Mouse (Mus musculus) myocyte (in vitro differentiated cells): Measurements from ENCODE around the gene Dgkq.

Source experiments
- CEBPB ChIP-seq: IDR thresholded peaks from 2 replicates; pipeline ENCODE4 v1.6.1; 2011; ENCODE audit warnings: mild to moderate bottlenecking, moderate library complexity; ENCODE audit not compliant: poor library complexity, insufficient read depth, severe bottlenecking
- E2F4 ChIP-seq: IDR thresholded peaks from one replicate; pipeline ENCODE4 v1.6.1; 2011; ENCODE audit warnings: mild to moderate bottlenecking, control low read depth, moderate library complexity; ENCODE audit not compliant: insufficient read depth
- MAX ChIP-seq: IDR thresholded peaks from one replicate; pipeline ENCODE4 v1.6.1; 2011; ENCODE audit warnings: low read depth, mild to moderate bottlenecking, control low read depth
- MYOD1 ChIP-seq, 3 experiments: IDR thresholded peaks; one replicate each; pipeline ENCODE4 v1.6.1; 2011; ENCODE audit warnings: control low read depth in 2 of 3, low read depth in 2 of 3, mild to moderate bottlenecking in 2 of 3, moderate library complexity in 1 of 3; ENCODE audit not compliant: insufficient read length in 2 of 3, control insufficient read depth in 1 of 3
- MYOG ChIP-seq, 3 experiments: IDR thresholded peaks; one replicate each; pipeline ENCODE4 v1.6.1; 2011; ENCODE audit warnings: control low read depth in 2 of 3, low read depth in 2 of 3, mild to moderate bottlenecking in 2 of 3; ENCODE audit not compliant: insufficient read length in 2 of 3, control insufficient read depth in 1 of 3, insufficient read depth in 1 of 3
- POLR2A ChIP-seq: IDR thresholded peaks from one replicate; pipeline ENCODE4 v1.6.1; 2011; ENCODE audit warnings: low read depth, mild to moderate bottlenecking, control low read depth, moderate library complexity; ENCODE audit not compliant: insufficient read length
- SRF ChIP-seq: IDR thresholded peaks from one replicate; pipeline ENCODE4 v1.6.1; 2011; ENCODE audit warnings: low read depth; ENCODE audit not compliant: control insufficient read depth, insufficient read length
- TCF12 ChIP-seq: IDR thresholded peaks from one replicate; pipeline ENCODE4 v1.6.1; 2011; ENCODE audit warnings: mild to moderate bottlenecking, control low read depth; ENCODE audit not compliant: poor library complexity, insufficient read depth, severe bottlenecking
- USF1 ChIP-seq: IDR thresholded peaks from one replicate; pipeline ENCODE4 v1.6.1; 2011; ENCODE audit warnings: low read depth, mild to moderate bottlenecking, control low read depth, moderate library complexity

DNA sequence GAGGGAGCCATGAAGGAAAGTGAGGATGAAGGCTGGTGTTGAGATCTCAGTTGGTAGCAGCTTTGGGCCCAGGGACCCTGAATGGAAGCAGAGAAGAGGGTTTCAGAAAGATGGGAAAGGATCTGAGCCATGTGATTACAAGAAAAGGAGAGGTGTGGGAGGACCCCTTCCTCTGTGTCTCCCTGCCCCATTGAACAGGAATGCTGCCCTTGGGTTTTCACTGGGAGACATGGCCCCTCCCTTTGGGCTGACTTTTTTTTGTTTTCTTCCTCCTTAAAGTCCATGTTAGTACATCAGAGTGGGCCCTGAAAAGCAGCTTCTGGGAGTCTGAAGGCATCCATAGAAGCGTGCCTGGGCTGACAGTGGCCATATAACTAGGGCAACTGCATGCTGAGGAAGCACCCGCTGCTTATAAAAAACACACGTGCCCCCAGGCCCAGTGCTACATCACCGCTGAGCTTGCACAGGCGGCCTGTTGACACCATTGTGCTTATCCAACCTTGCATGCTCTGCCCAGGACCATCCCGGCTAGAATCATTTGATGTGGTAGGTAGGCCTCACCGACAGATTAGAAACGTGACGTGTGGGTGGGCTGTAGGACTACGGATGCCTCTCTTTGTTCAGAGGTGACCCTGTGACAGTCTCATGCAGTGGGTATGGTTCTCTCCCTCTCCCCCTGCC, 32.0 kb upstream of the Dgkq start:
- TF ChIP-seq MAX = no peak
- TF ChIP-seq TCF12 = no peak
- TF ChIP-seq POLR2A = no peak
- TF ChIP-seq E2F4 = no peak
- TF ChIP-seq SRF = no peak
- no peak for TF ChIP-seq MYOD1 (IDR thresholded peaks at IDR 0.05; ENCODE audit: control insufficient read depth in 1 of 3, insufficient read length in 2 of 3, low read depth in 2 of 3)
- TF ChIP-seq USF1 = no peak
- TF ChIP-seq MYOG (IDR thresholded peaks at IDR 0.05; ENCODE audit: control insufficient read depth in 1 of 3, insufficient read depth in 1 of 3, insufficient read length in 2 of 3, low read depth in 2 of 3) = no peak
- TF ChIP-seq CEBPB = no peak
